Comparison of ENCODE assay signal across 8 mouse cellular contexts in genomic region chr4:124656854-124657650, GRCm38 (mm10). TPM values are rescaled to one million over a fixed set of nuclear protein-coding genes. Genes with fewer than 3 reads are reported as not detected.
A peak's percentile ranks its signal among the peaks of the same experiment; 100 is the strongest.
DNase-seq lines count a peak whose midpoint lies in the region; ATAC-seq and TF ChIP-seq lines count a peak whose summit lies in the region.

No protein-coding gene starts in this region.

- peak overlapping the region; percentile 63 for H3K4me3 ChIP-seq in forebrain, embryonic 10.5 days
- H3K4me3 ChIP-seq in heart, embryonic 13.5 days, result peak overlapping the region; percentile 72
- peak overlapping the region; percentile 52 for H3K4me3 ChIP-seq in kidney, postnatal 0 days (replicated peaks; ENCODE audit: low read depth, low read length)
- H3K4me3 ChIP-seq in midbrain, postnatal 0 days (ENCODE audit: low read depth, low read length), result peak overlapping the region; percentile 51
- peak overlapping the region; percentile 62 for H3K4me3 ChIP-seq in stomach, embryonic 14.5 days (ENCODE audit: low read depth, low read length)

- peaks cover 99% of the 10 kb centered on the region for H3K27me3 ChIP-seq in forebrain, embryonic 10.5 days (ENCODE audit: poor library complexity, severe bottlenecking)
- H3K27me3 ChIP-seq in heart, embryonic 13.5 days (replicated peaks), result peaks cover 95% of the 10 kb centered on the region
- H3K27me3 ChIP-seq in kidney, postnatal 0 days (ENCODE audit: insufficient read depth, low read length), result peaks cover 89% of the 10 kb centered on the region
- peaks cover 17% of the 10 kb centered on the region; the same call in 1 of the 2 replicates for H3K27me3 ChIP-seq in midbrain, postnatal 0 days (ENCODE audit: insufficient read depth, low read length)
- peaks cover 57% of the 10 kb centered on the region for H3K27me3 ChIP-seq in stomach, embryonic 14.5 days (ENCODE audit: control insufficient read depth, insufficient read depth, low read length)

- TF ChIP-seq CTCF in kidney, postnatal 0 days (IDR thresholded peaks at IDR 0.05; ENCODE audit: low read depth), result no peak
- TF ChIP-seq CTCF in midbrain, postnatal 0 days (IDR thresholded peaks at IDR 0.05), result no peak; the same call in 1 of the 2 replicates

- H3K27ac ChIP-seq in forebrain, embryonic 10.5 days, result peak overlapping the region; percentile 84
- H3K27ac ChIP-seq in heart, embryonic 13.5 days (replicated peaks), result no peak overlapping the region
- no peak overlapping the region for H3K27ac ChIP-seq in kidney, postnatal 0 days
- peak overlapping the region; percentile 65 for H3K27ac ChIP-seq in midbrain, postnatal 0 days (ENCODE audit: low read depth, low read length)
- H3K27ac ChIP-seq in stomach, embryonic 14.5 days (ENCODE audit: low read length), result no peak overlapping the region

- no peaks in the 10 kb centered on the region for H3K9me3 ChIP-seq in forebrain, embryonic 10.5 days
- no peaks in the 10 kb centered on the region for H3K9me3 ChIP-seq in heart, embryonic 13.5 days
- H3K9me3 ChIP-seq in kidney, postnatal 0 days (replicated peaks; ENCODE audit: low read length), result no peaks in the 10 kb centered on the region
- no peaks in the 10 kb centered on the region for H3K9me3 ChIP-seq in midbrain, postnatal 0 days (ENCODE audit: low read length)
- H3K9me3 ChIP-seq in stomach, embryonic 14.5 days (ENCODE audit: control insufficient read depth, low read depth, low read length), result no peaks in the 10 kb centered on the region

- peak; percentile 33 to 39 for DNase-seq in spleen, adult 18-20 months
- DNase-seq in spleen, adult 12 weeks (ENCODE audit: low spot score), result no peak
- DNase-seq in forebrain, embryonic 10.5 days (ENCODE audit: extremely low spot score, low spot score), result peak; percentile 86
- peak; percentile 75 for DNase-seq in kidney, postnatal 0 days (ENCODE audit: low spot score)
- peak; percentile 80 for DNase-seq in liver
- DNase-seq in midbrain, postnatal 0 days (ENCODE audit: low spot score), result peak; percentile 80

- under 1% methylated on average over 89 of the region's 92 CpGs for WGBS in forebrain, embryonic 10.5 days
- under 1% methylated on average over 67 of the region's 92 CpGs for WGBS in heart, embryonic 13.5 days
- under 1% methylated on average over 74 of the region's 92 CpGs for WGBS in kidney, postnatal 0 days
- WGBS in midbrain, postnatal 0 days, result 3% methylated on average over 73 of the region's 92 CpGs
- WGBS in stomach, embryonic 14.5 days, result under 1% methylated on average over 79 of the region's 92 CpGs

- peaks cover 70% of the 10 kb centered on the region for H3K4me1 ChIP-seq in forebrain, embryonic 10.5 days
- peaks cover 47% of the 10 kb centered on the region for H3K4me1 ChIP-seq in heart, embryonic 13.5 days
- H3K4me1 ChIP-seq in kidney, postnatal 0 days (replicated peaks; ENCODE audit: insufficient read depth, low read length), result peaks cover 28% of the 10 kb centered on the region
- H3K4me1 ChIP-seq in midbrain, postnatal 0 days (ENCODE audit: insufficient read depth, low read length), result no peaks in the 10 kb centered on the region
- H3K4me1 ChIP-seq in stomach, embryonic 14.5 days (ENCODE audit: control insufficient read depth, insufficient read depth, low read length), result peaks cover 13% of the 10 kb centered on the region; the same call in 1 of the 2 replicates

- no peaks in the 10 kb centered on the region for H3K36me3 ChIP-seq in forebrain, embryonic 10.5 days (replicated peaks)
- H3K36me3 ChIP-seq in heart, embryonic 13.5 days, result no peaks in the 10 kb centered on the region
- H3K36me3 ChIP-seq in kidney, postnatal 0 days (ENCODE audit: insufficient read depth, low read length), result no peaks in the 10 kb centered on the region
- H3K36me3 ChIP-seq in midbrain, postnatal 0 days (ENCODE audit: insufficient read depth, low read length), result no peaks in the 10 kb centered on the region
- H3K36me3 ChIP-seq in stomach, embryonic 14.5 days (ENCODE audit: control insufficient read depth, insufficient read depth, low read length), result no peaks in the 10 kb centered on the region

- H3K4me2 ChIP-seq in heart, embryonic 13.5 days, result peak overlapping the region; percentile 98
- peak overlapping the region; percentile 98 for H3K4me2 ChIP-seq in kidney, postnatal 0 days (ENCODE audit: low read length)
- H3K4me2 ChIP-seq in midbrain, postnatal 0 days (ENCODE audit: low read depth, low read length, poor library complexity, severe bottlenecking), result peak overlapping the region; percentile 80
- peak overlapping the region; percentile 93 for H3K4me2 ChIP-seq in stomach, embryonic 14.5 days (replicated peaks; ENCODE audit: low read depth, low read length)

- peak; percentile 81 for ATAC-seq in heart, embryonic 13.5 days (ENCODE audit: extremely low read depth, insufficient number of reproducible peaks, low FRiP score, low TSS enrichment)
- peak; percentile 83 for ATAC-seq in kidney, postnatal 0 days (replicated peaks; ENCODE audit: low FRiP score, low read depth)
- ATAC-seq in midbrain, postnatal 0 days (ENCODE audit: low FRiP score), result peak; percentile 91
- ATAC-seq in stomach, embryonic 14.5 days (ENCODE audit: insufficient number of reproducible peaks, insufficient read depth, low FRiP score, low read depth), result peak; percentile 91

- H3K9ac ChIP-seq in heart, embryonic 13.5 days, result peak overlapping the region; percentile 66
- H3K9ac ChIP-seq in kidney, postnatal 0 days (ENCODE audit: low read depth, low read length), result peak overlapping the region; percentile 47; the same call in 1 of the 2 replicates
- H3K9ac ChIP-seq in midbrain, postnatal 0 days (replicated peaks; ENCODE audit: low read length, poor library complexity, severe bottlenecking), result peak overlapping the region; percentile 60
- no peak overlapping the region; the same call in 1 of the 2 replicates for H3K9ac ChIP-seq in stomach, embryonic 14.5 days (replicated peaks; ENCODE audit: low read depth, low read length)

RNA-seq across cellular contexts. Expression of gene Pou3f1, which starts 0.4 kb away (rescaled TPM):
- polyA plus RNA-seq in forebrain, embryonic 10.5 days (2016; fragmentation: Nextera tagmentation; extraction: Ambion mirVana), result 2.7 and 3.0 TPM in 2 replicates
- polyA plus RNA-seq in heart, embryonic 13.5 days (2015; fragmentation: Nextera tagmentation; extraction: Ambion mirVana), result 0.15 and 0.28 TPM in 2 replicates
- polyA plus RNA-seq in kidney, postnatal 0 days (2015; fragmentation: Nextera tagmentation; extraction: Ambion mirVana), result 0.43 and 0.57 TPM in 2 replicates
- 17.7 and 19.8 TPM in 2 replicates for total RNA-seq in midbrain, postnatal 0 days (2014; rRNA removed)
- 11.4 and 11.5 TPM in 2 replicates for polyA plus RNA-seq in midbrain, postnatal 0 days (2015; fragmentation: Nextera tagmentation; extraction: Ambion mirVana)
- 0.10 and 0.42 TPM in 2 replicates for polyA plus RNA-seq in stomach, embryonic 14.5 days (2014; fragmentation: Nextera tagmentation; extraction: Ambion mirVana)

RNA-seq across cellular contexts. Expression of gene Utp11, which starts 36.3 kb away (rescaled TPM):
- 63.0 and 65.9 TPM in 2 replicates for polyA plus RNA-seq in forebrain, embryonic 10.5 days (2016; fragmentation: Nextera tagmentation; extraction: Ambion mirVana)
- 48.9 and 50.6 TPM in 2 replicates for polyA plus RNA-seq in heart, embryonic 13.5 days (2015; fragmentation: Nextera tagmentation; extraction: Ambion mirVana)
- 61.8 and 63.0 TPM in 2 replicates for polyA plus RNA-seq in kidney, postnatal 0 days (2015; fragmentation: Nextera tagmentation; extraction: Ambion mirVana)
- total RNA-seq in midbrain, postnatal 0 days (2014; rRNA removed), result 10.3 and 10.9 TPM in 2 replicates
- polyA plus RNA-seq in midbrain, postnatal 0 days (2015; fragmentation: Nextera tagmentation; extraction: Ambion mirVana), result 30.7 and 31.7 TPM in 2 replicates
- 73.9 and 74.2 TPM in 2 replicates for polyA plus RNA-seq in stomach, embryonic 14.5 days (2014; fragmentation: Nextera tagmentation; extraction: Ambion mirVana)

RNA-seq across cellular contexts. Expression of gene Fhl3, which starts 43.4 kb away (rescaled TPM):
- 5.5 and 8.7 TPM in 2 replicates for polyA plus RNA-seq in forebrain, embryonic 10.5 days (2016; fragmentation: Nextera tagmentation; extraction: Ambion mirVana)
- 6.7 and 7.4 TPM in 2 replicates for polyA plus RNA-seq in heart, embryonic 13.5 days (2015; fragmentation: Nextera tagmentation; extraction: Ambion mirVana)
- polyA plus RNA-seq in kidney, postnatal 0 days (2015; fragmentation: Nextera tagmentation; extraction: Ambion mirVana), result 9.4 and 10.0 TPM in 2 replicates
- 5.0 and 6.9 TPM in 2 replicates for total RNA-seq in midbrain, postnatal 0 days (2014; rRNA removed)
- 1.7 and 2.0 TPM in 2 replicates for polyA plus RNA-seq in midbrain, postnatal 0 days (2015; fragmentation: Nextera tagmentation; extraction: Ambion mirVana)
- 19.5 and 20.4 TPM in 2 replicates for polyA plus RNA-seq in stomach, embryonic 14.5 days (2014; fragmentation: Nextera tagmentation; extraction: Ambion mirVana)

RNA-seq across cellular contexts. Expression of gene 3100002H09Rik, which starts 46.4 kb away (rescaled TPM):
- polyA plus RNA-seq in forebrain, embryonic 10.5 days (2016; fragmentation: Nextera tagmentation; extraction: Ambion mirVana), result 0.31 and 0.61 TPM in 2 replicates
- 0.17 TPM in 1 of 2 replicates, not detected in the other for polyA plus RNA-seq in heart, embryonic 13.5 days (2015; fragmentation: Nextera tagmentation; extraction: Ambion mirVana)
- not detected in 2 replicates for polyA plus RNA-seq in kidney, postnatal 0 days (2015; fragmentation: Nextera tagmentation; extraction: Ambion mirVana)
- total RNA-seq in midbrain, postnatal 0 days (2014; rRNA removed), result not detected in 2 replicates
- polyA plus RNA-seq in midbrain, postnatal 0 days (2015; fragmentation: Nextera tagmentation; extraction: Ambion mirVana), result 0.19 TPM in 1 of 2 replicates, not detected in the other
- 0.29 TPM in 1 of 2 replicates, not detected in the other for polyA plus RNA-seq in stomach, embryonic 14.5 days (2014; fragmentation: Nextera tagmentation; extraction: Ambion mirVana)

RNA-seq across cellular contexts. Expression of gene Sf3a3, which starts 57.5 kb away (rescaled TPM):
- polyA plus RNA-seq in forebrain, embryonic 10.5 days (2016; fragmentation: Nextera tagmentation; extraction: Ambion mirVana), result 260 and 269 TPM in 2 replicates
- polyA plus RNA-seq in heart, embryonic 13.5 days (2015; fragmentation: Nextera tagmentation; extraction: Ambion mirVana), result 92.4 and 96.2 TPM in 2 replicates
- 92.4 and 103 TPM in 2 replicates for polyA plus RNA-seq in kidney, postnatal 0 days (2015; fragmentation: Nextera tagmentation; extraction: Ambion mirVana)
- total RNA-seq in midbrain, postnatal 0 days (2014; rRNA removed), result 32.8 and 34.3 TPM in 2 replicates
- polyA plus RNA-seq in midbrain, postnatal 0 days (2015; fragmentation: Nextera tagmentation; extraction: Ambion mirVana), result 73.8 and 75.9 TPM in 2 replicates
- 145 and 150 TPM in 2 replicates for polyA plus RNA-seq in stomach, embryonic 14.5 days (2014; fragmentation: Nextera tagmentation; extraction: Ambion mirVana)

Comparison
In these comparisons a context has a peak if more than half of its experiments do, and no peak if none do; other contexts are left out.
1. H3K27ac ChIP-seq: peak in forebrain, embryonic 10.5 days (single experiment) and midbrain, postnatal 0 days (single experiment); none in heart, embryonic 13.5 days (single experiment), kidney, postnatal 0 days (single experiment) and stomach, embryonic 14.5 days (single experiment).
2. Peak in every context shown above with its lines, with median percentiles within 50 percentile points of each other: H3K4me3 ChIP-seq, ATAC-seq and H3K4me2 ChIP-seq.